Mouse (Mus musculus): Measurements from ENCODE around the gene Osm. TPM values are rescaled to one million over a fixed set of nuclear protein-coding genes. Genes with fewer than 3 reads are reported as not detected.
A peak's percentile ranks its signal among the peaks of the same experiment; 100 is the strongest.

Gene Osm
- polyA plus RNA-seq, 1 experiment from 2014 or later, result 0.06 TPM

DNA sequence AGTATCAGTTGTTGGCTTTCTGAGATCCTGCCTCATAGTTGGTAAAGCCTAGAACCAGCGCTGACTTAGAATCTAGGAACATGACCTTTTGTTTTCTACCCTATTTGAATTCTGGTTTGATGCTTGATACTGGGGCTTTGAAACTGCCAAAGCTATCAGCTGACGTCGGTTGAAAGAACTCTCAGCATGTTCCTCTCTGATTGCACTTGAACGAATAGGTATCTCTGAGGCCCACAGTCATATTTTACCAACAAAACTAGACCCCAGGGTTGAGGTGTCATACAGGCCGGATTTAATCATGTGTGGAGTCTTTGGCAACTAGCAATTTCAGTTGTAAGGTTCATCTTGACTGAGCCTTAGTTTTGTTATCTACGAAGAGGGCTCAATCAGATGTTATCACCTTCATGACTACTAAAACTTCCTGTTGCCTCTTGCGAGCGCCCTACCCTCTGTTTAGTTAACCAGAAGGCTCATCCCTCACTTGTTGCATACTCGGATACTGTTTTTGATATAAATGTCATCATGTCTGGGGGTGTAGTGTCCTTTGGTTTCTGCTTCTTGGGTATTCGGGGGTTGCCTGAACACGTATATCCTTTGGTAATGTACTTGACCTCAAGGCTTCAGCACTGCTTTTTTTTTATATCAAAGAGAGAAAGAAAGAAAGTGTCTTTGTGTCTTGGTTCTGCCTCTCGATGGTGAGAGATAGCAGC is 33.1 kb upstream of the Osm start:
- no peak for ATAC-seq (ENCODE audit: low FRiP score, low read depth)
- Histone ChIP-seq H3K36me3 (peaks cover 28% of the 10 kb centered on the region), H3K27me3 (no peaks in the 10 kb centered on the region), H3K4me2 (replicated peaks) (no peak overlapping the region), H3K4me3 (no peak overlapping the region), H3K27ac (no peak overlapping the region), H3K4me1 (peaks cover 11% of the 10 kb centered on the region; the same call in 1 of the 2 replicates), H3K9ac (no peak overlapping the region), H3K9me3 (no peaks in the 10 kb centered on the region)
- WGBS, result 83% methylated on average over 12 of the region's 12 CpGs

DNA sequence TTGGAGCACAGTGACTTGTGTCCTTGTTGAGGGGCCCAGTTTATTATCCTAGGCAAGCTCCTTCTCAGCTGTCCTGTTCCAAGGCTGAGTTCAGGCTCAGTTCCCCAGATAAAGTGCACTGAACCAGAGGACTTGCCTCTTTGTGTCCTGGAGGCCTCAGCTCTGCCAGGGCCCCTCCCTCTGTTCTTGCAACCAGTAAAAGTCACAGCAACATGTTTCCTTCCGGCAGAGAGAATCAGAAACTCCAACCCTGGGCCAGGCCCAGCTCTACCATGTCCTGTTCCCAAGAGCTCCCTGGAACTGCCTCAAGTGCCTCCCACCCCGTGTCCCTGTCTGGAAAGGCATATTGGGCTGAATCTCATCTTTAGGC is 32.5 kb upstream of the Osm start:
- WGBS, result 57% methylated on average over 2 of the region's 2 CpGs
- H3K36me3 ChIP-seq, result peaks cover 33% of the 10 kb centered on the region
- no peak overlapping the region for H3K27ac ChIP-seq
- no peak overlapping the region for H3K4me2 ChIP-seq (replicated peaks)
- no peak for ATAC-seq (ENCODE audit: low FRiP score, low read depth)
- H3K27me3 ChIP-seq, result no peaks in the 10 kb centered on the region
- H3K4me3 ChIP-seq, result no peak overlapping the region
- H3K9me3 ChIP-seq, result no peaks in the 10 kb centered on the region
- no peak overlapping the region for H3K9ac ChIP-seq
- H3K4me1 ChIP-seq, result peaks cover 11% of the 10 kb centered on the region; the same call in 1 of the 2 replicates

DNA sequence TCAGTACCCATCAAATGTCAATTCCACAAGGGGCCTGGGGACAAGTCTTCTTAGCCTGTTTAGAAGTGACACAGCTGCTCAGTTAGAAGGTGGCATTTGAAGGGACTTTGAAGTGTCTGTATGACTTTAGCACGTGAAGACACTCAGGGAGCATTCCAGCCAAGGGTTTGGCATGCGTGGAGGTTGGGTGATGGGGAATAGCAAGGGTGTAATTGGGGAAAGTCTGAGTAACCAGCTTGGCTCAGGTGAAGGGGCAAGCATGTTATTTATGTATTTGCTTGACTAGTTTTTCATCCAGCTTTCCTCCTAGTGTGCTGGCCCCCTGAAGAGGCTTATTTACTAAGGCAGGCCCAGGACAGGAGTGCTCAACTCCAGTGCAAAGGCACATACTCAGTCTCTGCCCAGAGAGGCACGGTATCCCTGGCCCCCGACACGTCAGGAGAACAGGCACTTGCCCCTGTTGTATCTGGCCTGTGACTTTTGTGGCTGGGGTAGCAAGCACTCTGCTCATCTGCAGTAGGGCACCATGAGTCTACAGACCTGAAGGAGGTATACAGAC is 31.0 kb upstream of the Osm start:
- no peak overlapping the region for H3K27ac ChIP-seq
- H3K4me2 ChIP-seq (replicated peaks), result no peak overlapping the region
- no peaks in the 10 kb centered on the region for H3K27me3 ChIP-seq
- WGBS, result 79% methylated on average over 5 of the region's 5 CpGs
- peaks cover 6% of the 10 kb centered on the region; the same call in 1 of the 2 replicates for H3K4me1 ChIP-seq
- H3K9ac ChIP-seq, result no peak overlapping the region
- no peaks in the 10 kb centered on the region for H3K9me3 ChIP-seq
- H3K4me3 ChIP-seq, result no peak overlapping the region
- H3K36me3 ChIP-seq, result peaks cover 46% of the 10 kb centered on the region
- ATAC-seq (ENCODE audit: low FRiP score, low read depth), result no peak

- Histone ChIP-seq H3K9ac (no peak overlapping the region), H3K36me3 (peaks cover 52% of the 10 kb centered on the region), H3K27ac (no peak overlapping the region), H3K9me3 (no peaks in the 10 kb centered on the region), H3K4me1 (peaks cover 6% of the 10 kb centered on the region; the same call in 1 of the 2 replicates), H3K27me3 (no peaks in the 10 kb centered on the region), H3K4me3 (no peak overlapping the region), H3K4me2 (replicated peaks) (no peak overlapping the region)
- 94% methylated on average over 7 of the region's 7 CpGs for WGBS
- no peak for ATAC-seq (ENCODE audit: low FRiP score, low read depth)
Observed at GRCm38 (mm10) chr11:4205951-4206350, 30.3 kb upstream of the Osm start.

GRCm38 (mm10) chr11:4206563-4206962 is 29.7 kb upstream of the Osm start:
- Histone ChIP-seq H3K4me1 (peaks cover 6% of the 10 kb centered on the region; the same call in 1 of the 2 replicates), H3K4me2 (replicated peaks) (no peak overlapping the region), H3K36me3 (peaks cover 56% of the 10 kb centered on the region), H3K9me3 (no peaks in the 10 kb centered on the region), H3K9ac (no peak overlapping the region), H3K4me3 (no peak overlapping the region), H3K27ac (no peak overlapping the region), H3K27me3 (no peaks in the 10 kb centered on the region)
- no peak for ATAC-seq (ENCODE audit: low FRiP score, low read depth)
- WGBS, result 63% methylated on average over 6 of the region's 6 CpGs

- Histone ChIP-seq H3K4me1 (0 out of 2 replicates have a peak, but pooled peaks cover 4% of the 10 kb centered on the region), H3K27me3 (no peaks in the 10 kb centered on the region), H3K9me3 (no peaks in the 10 kb centered on the region), H3K9ac (no peak overlapping the region), H3K36me3 (peaks cover 67% of the 10 kb centered on the region), H3K4me2 (replicated peaks) (no peak overlapping the region), H3K27ac (no peak overlapping the region), H3K4me3 (no peak overlapping the region)
- ATAC-seq (ENCODE audit: low FRiP score, low read depth), result no peak
- 93% methylated on average over 9 of the region's 9 CpGs for WGBS
Observed at GRCm38 (mm10) chr11:4207655-4208054, 28.6 kb upstream of the Osm start.

DNA sequence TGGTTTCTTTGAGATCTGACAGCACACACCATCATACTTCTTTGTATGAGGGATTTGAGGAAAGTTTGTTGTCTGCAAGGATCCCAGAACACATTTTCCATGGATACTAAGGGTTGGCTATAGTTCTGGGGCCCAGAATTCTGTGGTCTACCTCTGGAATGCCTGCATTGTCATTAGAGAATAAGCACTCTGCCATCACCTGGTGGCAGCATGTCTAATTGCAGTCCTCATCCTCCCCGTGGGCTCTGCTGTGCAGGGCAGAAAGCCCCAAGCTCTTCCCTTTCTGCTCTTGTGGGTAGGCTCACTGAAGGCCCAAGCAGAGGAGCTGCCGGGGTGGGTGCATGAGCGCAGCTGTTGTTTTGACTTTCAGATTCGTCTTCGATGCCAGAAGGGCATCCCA is 26.7 kb upstream of the Osm start:
- Histone ChIP-seq H3K4me2 (replicated peaks) (no peak overlapping the region), H3K36me3 (peaks cover 86% of the 10 kb centered on the region), H3K4me1 (no peaks in the 10 kb centered on the region), H3K9ac (no peak overlapping the region), H3K27ac (no peak overlapping the region), H3K27me3 (no peaks in the 10 kb centered on the region), H3K9me3 (no peaks in the 10 kb centered on the region), H3K4me3 (no peak overlapping the region)
- 79% methylated on average over 5 of the region's 5 CpGs for WGBS
- ATAC-seq (ENCODE audit: low FRiP score, low read depth), result no peak

GRCm38 (mm10) chr11:4210786-4211185 is 25.4 kb upstream of the Osm start:
- Histone ChIP-seq H3K4me1 (no peaks in the 10 kb centered on the region), H3K27ac (no peak overlapping the region), H3K9ac (no peak overlapping the region), H3K4me2 (replicated peaks) (no peak overlapping the region), H3K4me3 (no peak overlapping the region), H3K36me3 (peaks cover 94% of the 10 kb centered on the region), H3K27me3 (no peaks in the 10 kb centered on the region), H3K9me3 (no peaks in the 10 kb centered on the region)
- ATAC-seq (ENCODE audit: low FRiP score, low read depth), result no peak
- 68% methylated on average over 1 of the region's 1 CpGs for WGBS

- Histone ChIP-seq H3K4me2 (replicated peaks) (no peak overlapping the region), H3K4me1 (peaks cover under 1% of the 10 kb centered on the region; the same call in 1 of the 2 replicates), H3K27me3 (0 out of 2 replicates have a peak, but pooled peaks cover 7% of the 10 kb centered on the region), H3K36me3 (peaks cover 84% of the 10 kb centered on the region), H3K27ac (no peak overlapping the region), H3K9me3 (no peaks in the 10 kb centered on the region), H3K4me3 (no peak overlapping the region), H3K9ac (no peak overlapping the region)
- no peak for ATAC-seq (ENCODE audit: low FRiP score, low read depth)
- 92% methylated on average over 10 of the region's 10 CpGs for WGBS
Observed at GRCm38 (mm10) chr11:4213107-4213506, 23.1 kb upstream of the Osm start.

GRCm38 (mm10) chr11:4214572-4214971 is 21.6 kb upstream of the Osm start:
- no peak for ATAC-seq (ENCODE audit: low FRiP score, low read depth)
- no peak overlapping the region for H3K4me2 ChIP-seq (replicated peaks)
- 94% methylated on average over 14 of the region's 14 CpGs for WGBS

DNA sequence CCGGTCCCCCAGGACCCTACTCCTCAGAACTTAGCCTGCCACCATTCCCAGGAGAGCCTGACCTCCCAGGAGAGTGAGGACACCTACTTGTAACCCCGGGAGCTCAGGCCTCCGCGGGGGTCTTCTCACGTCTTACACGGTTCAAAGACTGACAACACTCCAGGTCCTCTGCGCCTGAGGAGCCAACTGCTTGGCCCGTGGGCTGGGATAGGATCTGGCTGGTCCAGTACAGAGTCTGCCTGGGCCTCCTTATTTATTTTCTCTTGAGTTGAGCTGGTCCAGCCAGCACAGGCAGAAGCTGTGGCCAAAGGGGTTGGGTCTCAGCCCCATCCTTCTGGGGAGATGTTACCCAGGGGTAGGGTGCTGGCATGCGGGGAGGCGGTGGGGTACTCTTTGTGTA is 21.2 kb upstream of the Osm start:
- Histone ChIP-seq H3K9me3 (no peaks in the 10 kb centered on the region), H3K4me1 (peaks cover 15% of the 10 kb centered on the region), H3K27me3 (peaks cover 23% of the 10 kb centered on the region), H3K36me3 (peaks cover 66% of the 10 kb centered on the region), H3K27ac (no peak overlapping the region), H3K4me2 (replicated peaks) (no peak overlapping the region), H3K9ac (no peak overlapping the region), H3K4me3 (no peak overlapping the region)
- ATAC-seq (ENCODE audit: low FRiP score, low read depth), result no peak
- 78% methylated on average over 10 of the region's 10 CpGs for WGBS

More at GRCm38 (mm10) chr11:4214572-4214971, 21.6 kb upstream of the Osm start:
- Histone ChIP-seq H3K9ac (no peak overlapping the region), H3K27me3 (peaks cover 19% of the 10 kb centered on the region), H3K4me1 (peaks cover 15% of the 10 kb centered on the region), H3K9me3 (no peaks in the 10 kb centered on the region), H3K36me3 (peaks cover 71% of the 10 kb centered on the region), H3K4me3 (no peak overlapping the region), H3K27ac (no peak overlapping the region)

- no peak for ATAC-seq (ENCODE audit: low FRiP score, low read depth)
- Histone ChIP-seq H3K9ac (no peak overlapping the region), H3K4me1 (peaks cover 15% of the 10 kb centered on the region), H3K27ac (peak overlapping the region; percentile 2; the same call in 1 of the 2 replicates), H3K27me3 (peaks cover 27% of the 10 kb centered on the region), H3K4me2 (replicated peaks) (no peak overlapping the region), H3K36me3 (peaks cover 56% of the 10 kb centered on the region), H3K9me3 (no peaks in the 10 kb centered on the region), H3K4me3 (no peak overlapping the region)
- WGBS, result 74% methylated on average over 9 of the region's 9 CpGs
Observed at GRCm38 (mm10) chr11:4216248-4217000, 19.8 kb upstream of the Osm start.

Measured in limb, embryonic 13.5 days (tissue).